Mouse (Mus musculus) right cerebral cortex, postnatal 25 days (tissue): ENCODE measurements around the gene Ctnnal1.
"Not testable (repeated sequence)": the region's sequence is repeated elsewhere in the genome, so short reads cannot be mapped to it uniquely, and the experiment has no call there.

Experiments used
- DNase-seq: peaks from one replicate; pipeline ENCODE4 v3.0.0; 2022

Ctnnal1 gene

GRCm38 (mm10) chr4:56865003-56865511 is at the start of gene Ctnnal1:
Gene Ctnnal1 (minus strand): TSS chr4:56865188.
- DNase-seq: peak; percentile 86

GRCm38 (mm10) chr4:56914761-56915160 is 49.8 kb upstream of the Ctnnal1 start:
- DNase-seq: no peak

- DNase-seq: no peak
Measured at GRCm38 (mm10) chr4:56914338-56914737, 49.4 kb upstream of the Ctnnal1 start.

- no peak for DNase-seq
Measured at GRCm38 (mm10) chr4:56912382-56913001, 47.5 kb upstream of the Ctnnal1 start.

- DNase-seq: peak; percentile 14
Measured at GRCm38 (mm10) chr4:56909568-56909967, 44.6 kb upstream of the Ctnnal1 start.

GRCm38 (mm10) chr4:56907671-56908070 is 42.7 kb upstream of the Ctnnal1 start:
- DNase-seq: no peak

GRCm38 (mm10) chr4:56906926-56907325 is 41.9 kb upstream of the Ctnnal1 start:
- no peak for DNase-seq

GRCm38 (mm10) chr4:56905507-56905906 is 40.5 kb upstream of the Ctnnal1 start:
- no peak for DNase-seq

GRCm38 (mm10) chr4:56901671-56902070 is 36.7 kb upstream of the Ctnnal1 start:
- no peak for DNase-seq

- no peak for DNase-seq
Measured at GRCm38 (mm10) chr4:56899216-56899615, 34.2 kb upstream of the Ctnnal1 start.

GRCm38 (mm10) chr4:56897511-56897910 is 32.5 kb upstream of the Ctnnal1 start:
- DNase-seq: no peak

- DNase-seq: no peak
Measured at GRCm38 (mm10) chr4:56894196-56894595, 29.2 kb upstream of the Ctnnal1 start.

GRCm38 (mm10) chr4:56892501-56893115 is 27.6 kb upstream of the Ctnnal1 start:
- DNase-seq: no peak

- DNase-seq: no peak
Measured at GRCm38 (mm10) chr4:56888483-56888882, 23.5 kb upstream of the Ctnnal1 start.

GRCm38 (mm10) chr4:56886286-56886979 is 21.4 kb upstream of the Ctnnal1 start:
- DNase-seq: no peak

GRCm38 (mm10) chr4:56880036-56880703 is 15.2 kb upstream of the Ctnnal1 start:
- no peak for DNase-seq

- no peak for DNase-seq
Measured at GRCm38 (mm10) chr4:56878971-56879370, 14.0 kb upstream of the Ctnnal1 start.

- DNase-seq: not testable (repeated sequence)
Measured at GRCm38 (mm10) chr4:56870541-56870940, 5.6 kb upstream of the Ctnnal1 start.

GRCm38 (mm10) chr4:56867761-56868160 is 2.8 kb upstream of the Ctnnal1 start:
- DNase-seq: no peak

- DNase-seq: no peak
Measured at GRCm38 (mm10) chr4:56865971-56866370, 983 bp upstream of the Ctnnal1 start.

GRCm38 (mm10) chr4:56864417-56865001 is 479 bp downstream of the Ctnnal1 start:
- DNase-seq: peak; percentile 62

- peak; percentile 28 for DNase-seq
Measured at GRCm38 (mm10) chr4:56864016-56864415, 972 bp downstream of the Ctnnal1 start.

GRCm38 (mm10) chr4:56861551-56861950 is 3.4 kb downstream of the Ctnnal1 start:
- no peak for DNase-seq
